Mouse (Mus musculus) hindbrain, embryonic 16.5 days (tissue): Measurements from ENCODE around the gene Fbrsl1. TPM values are rescaled to one million over a fixed set of nuclear protein-coding genes. Genes with fewer than 3 reads are reported as not detected.

Source experiments
- ATAC-seq: fragments of 200-750 bp; cut with Nextera tagmentation; 2 replicates; pipeline ENCODE4 v1.8.0; 2017; ENCODE audit warnings: moderate TSS enrichment, moderate library complexity
- H3K27ac ChIP-seq: fragments of 300-500 bp; sonication (generic); 2 replicates; pipeline ENCODE4 v1.5.1; 2014; ENCODE audit warnings: low read depth, mild to moderate bottlenecking, control low read depth, low read length, moderate library complexity
- H3K27me3 ChIP-seq: fragments of 300-500 bp; sonication (generic); replicated peaks from 2 replicates; pipeline ENCODE4 v1.6.1; 2014; ENCODE audit warnings: low read length; ENCODE audit not compliant: control insufficient read depth, insufficient read depth
- H3K36me3 ChIP-seq: fragments of 300-500 bp; sonication (generic); 2 replicates; pipeline ENCODE4 v1.6.1; 2014; ENCODE audit warnings: mild to moderate bottlenecking, low read length, moderate library complexity, mixed read lengths; ENCODE audit not compliant: control insufficient read depth, insufficient read depth
- H3K4me1 ChIP-seq: fragments of 300-500 bp; sonication (generic); 2 replicates; pipeline ENCODE4 v1.6.1; 2014; ENCODE audit warnings: low read depth, low read length; ENCODE audit not compliant: control insufficient read depth, insufficient read depth
- H3K4me2 ChIP-seq: fragments of 300-500 bp; sonication (generic); 2 replicates; pipeline ENCODE4 v1.6.1; 2014; ENCODE audit warnings: mild to moderate bottlenecking, low read length, control low read depth, moderate library complexity
- H3K4me3 ChIP-seq: fragments of 300-500 bp; sonication (generic); 2 replicates; pipeline ENCODE4 v1.5.1; 2014; ENCODE audit warnings: mild to moderate bottlenecking, low read length, control low read depth, moderate library complexity
- H3K9ac ChIP-seq: fragments of 300-500 bp; sonication (generic); 2 replicates; pipeline ENCODE4 v1.6.1; 2014; ENCODE audit warnings: low read depth, mild to moderate bottlenecking, control low read depth, low read length, moderate library complexity
- H3K9me3 ChIP-seq: fragments of 300-500 bp; sonication (generic); 2 replicates; pipeline ENCODE4 v1.6.1; 2014; ENCODE audit warnings: mild to moderate bottlenecking, low read length, moderate library complexity; ENCODE audit not compliant: control insufficient read depth
- WGBS: fragments of 180-500 bp; shearing (Covaris S2); extraction: QIAGEN DNeasy Blood & Tissue Kit; methylation state at CpG from one replicate; pipeline ENCODE4 v1.1.7; 2014; 5-methylcytosine and 5-hydroxymethylcytosine counted together
- polyA plus RNA-seq: library from polyadenylated mRNA; unstranded; fragments of >200 nt; fragmentation: Nextera tagmentation; extraction: Ambion mirVana; gene quantifications from 2 replicates; pipeline ENCODE4 v1.2.1, GENCODE M21; 2015

Fbrsl1 gene
- polyA plus RNA-seq, 1 experiment from 2014 or later, result 10.7 TPM

GRCm38 (mm10) chr5:110410386-110410785 is 37.9 kb downstream of the Fbrsl1 start:
- WGBS, result 71% methylated on average over 5 of the region's 5 CpGs
- Histone ChIP-seq H3K4me3 (no peak overlapping the region), H3K27ac (no peak overlapping the region), H3K27me3 (no peaks in the 10 kb centered on the region), H3K9me3 (no peaks in the 10 kb centered on the region), H3K9ac (no peak overlapping the region), H3K36me3 (no peaks in the 10 kb centered on the region), H3K4me1 (no peaks in the 10 kb centered on the region; the same call in 1 of the 2 replicates), H3K4me2 (no peak overlapping the region)
- ATAC-seq, result no peak

GRCm38 (mm10) chr5:110408967-110409366 is 39.3 kb downstream of the Fbrsl1 start:
- Histone ChIP-seq H3K4me2 (no peak overlapping the region), H3K27ac (no peak overlapping the region), H3K27me3 (no peaks in the 10 kb centered on the region), H3K9me3 (no peaks in the 10 kb centered on the region), H3K36me3 (no peaks in the 10 kb centered on the region), H3K9ac (no peak overlapping the region), H3K4me3 (no peak overlapping the region), H3K4me1 (no peaks in the 10 kb centered on the region; the same call in 1 of the 2 replicates)
- WGBS, result 70% methylated on average over 2 of the region's 2 CpGs
- ATAC-seq, result no peak

GRCm38 (mm10) chr5:110406065-110406714 is 42.1 kb downstream of the Fbrsl1 start:
- no peak overlapping the region for H3K27ac ChIP-seq
- no peaks in the 10 kb centered on the region for H3K9me3 ChIP-seq
- 41% methylated on average over 8 of the region's 8 CpGs for WGBS
- H3K9ac ChIP-seq, result peak overlapping the region; percentile 4; the same call in 1 of the 2 replicates
- H3K36me3 ChIP-seq, result no peaks in the 10 kb centered on the region
- H3K4me3 ChIP-seq, result no peak overlapping the region
- no peaks in the 10 kb centered on the region for H3K27me3 ChIP-seq
- H3K4me2 ChIP-seq, result no peak overlapping the region
- ATAC-seq, result 0 out of 2 replicates have a peak, but pooled peaks have one; percentile 2
- H3K4me1 ChIP-seq, result no peaks in the 10 kb centered on the region; the same call in 1 of the 2 replicates

DNA sequence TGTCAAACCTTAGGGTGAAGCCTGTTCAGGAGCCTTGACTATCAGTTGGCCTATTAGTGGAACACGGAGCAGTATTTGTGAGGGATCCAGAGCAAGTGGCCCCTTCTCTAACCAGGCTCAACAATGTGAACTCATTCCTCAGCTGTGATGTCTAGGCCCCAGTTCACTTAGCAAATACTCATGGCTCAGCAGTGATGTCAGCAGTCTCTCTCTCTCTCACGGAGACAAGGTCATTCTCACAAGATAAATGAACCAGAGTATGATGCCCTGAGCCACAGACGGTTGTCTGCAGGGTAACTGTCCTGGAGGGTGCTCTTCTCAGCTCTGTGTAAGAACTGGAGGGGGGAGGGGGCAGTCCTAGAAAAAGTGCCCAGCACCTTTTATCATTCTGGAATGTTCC is 44.4 kb downstream of the Fbrsl1 start:
- Histone ChIP-seq H3K4me1 (no peaks in the 10 kb centered on the region; the same call in 1 of the 2 replicates), H3K9ac (no peak overlapping the region), H3K27me3 (no peaks in the 10 kb centered on the region), H3K27ac (no peak overlapping the region), H3K4me2 (no peak overlapping the region), H3K4me3 (no peak overlapping the region), H3K36me3 (no peaks in the 10 kb centered on the region), H3K9me3 (no peaks in the 10 kb centered on the region)
- WGBS, result 56% methylated on average over 3 of the region's 3 CpGs
- ATAC-seq, result no peak

GRCm38 (mm10) chr5:110402557-110402956 is 45.7 kb downstream of the Fbrsl1 start:
- Histone ChIP-seq H3K27ac (no peak overlapping the region), H3K4me2 (no peak overlapping the region), H3K9ac (no peak overlapping the region), H3K9me3 (no peaks in the 10 kb centered on the region), H3K36me3 (no peaks in the 10 kb centered on the region), H3K27me3 (no peaks in the 10 kb centered on the region), H3K4me1 (no peaks in the 10 kb centered on the region; the same call in 1 of the 2 replicates), H3K4me3 (no peak overlapping the region)
- 92% methylated on average over 2 of the region's 2 CpGs for WGBS
- no peak for ATAC-seq

DNA sequence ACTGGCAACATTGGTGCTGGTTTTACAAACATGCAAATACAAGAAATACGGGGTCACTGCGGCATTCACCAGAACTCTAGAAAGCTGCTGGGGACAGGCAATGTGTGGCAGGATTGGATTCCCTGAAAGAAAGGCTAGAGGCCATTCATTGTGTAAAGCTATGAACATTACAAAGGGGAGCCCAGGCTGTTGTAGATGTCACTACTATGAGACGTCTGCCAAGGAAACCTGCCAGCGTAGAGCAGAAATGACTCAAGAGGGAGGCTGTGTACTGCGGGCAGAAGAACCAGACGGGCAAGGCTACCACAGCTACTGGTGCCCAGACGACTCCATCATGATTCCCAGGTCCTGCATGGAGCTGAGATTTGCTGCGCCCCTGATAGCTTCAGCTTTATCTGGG is 47.2 kb downstream of the Fbrsl1 start:
- no peaks in the 10 kb centered on the region for H3K9me3 ChIP-seq
- H3K4me3 ChIP-seq, result no peak overlapping the region
- no peaks in the 10 kb centered on the region for H3K27me3 ChIP-seq
- no peaks in the 10 kb centered on the region; the same call in 1 of the 2 replicates for H3K4me1 ChIP-seq
- ATAC-seq, result no peak
- H3K9ac ChIP-seq, result no peak overlapping the region
- no peaks in the 10 kb centered on the region for H3K36me3 ChIP-seq
- H3K4me2 ChIP-seq, result no peak overlapping the region
- WGBS, result 73% methylated on average over 8 of the region's 8 CpGs
- H3K27ac ChIP-seq, result no peak overlapping the region

GRCm38 (mm10) chr5:110395006-110395661 is 53.2 kb downstream of the Fbrsl1 start:
- Histone ChIP-seq H3K4me2 (no peak overlapping the region), H3K27ac (no peak overlapping the region), H3K36me3 (no peaks in the 10 kb centered on the region; the same call in 1 of the 2 replicates), H3K27me3 (no peaks in the 10 kb centered on the region), H3K4me3 (no peak overlapping the region), H3K9me3 (no peaks in the 10 kb centered on the region), H3K4me1 (no peaks in the 10 kb centered on the region), H3K9ac (no peak overlapping the region)
- 90% methylated on average over 5 of the region's 5 CpGs for WGBS
- no peak for ATAC-seq

DNA sequence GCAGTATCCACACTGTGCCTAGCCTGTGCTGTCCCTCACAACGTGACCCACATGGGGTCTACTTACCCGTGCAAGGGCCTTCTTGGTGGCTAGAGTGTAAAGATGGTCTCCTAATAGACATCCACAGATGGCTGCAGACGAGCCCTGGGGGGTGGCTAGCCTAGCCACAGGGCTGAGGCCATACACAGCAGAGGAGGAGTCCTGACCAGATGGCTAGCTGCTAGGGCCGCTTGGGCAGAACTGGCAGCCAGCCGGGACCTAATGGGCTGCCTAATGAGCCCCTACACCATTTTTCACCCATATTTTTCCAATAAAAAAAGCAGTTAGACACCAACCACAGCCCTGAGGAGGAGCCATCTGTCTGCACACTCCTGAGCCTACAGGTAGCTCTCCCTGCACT is 55.6 kb downstream of the Fbrsl1 start:
- Histone ChIP-seq H3K4me3 (no peak overlapping the region), H3K4me1 (peaks cover under 1% of the 10 kb centered on the region; the same call in 1 of the 2 replicates), H3K9me3 (no peaks in the 10 kb centered on the region), H3K27me3 (no peaks in the 10 kb centered on the region), H3K4me2 (no peak overlapping the region), H3K36me3 (no peaks in the 10 kb centered on the region; the same call in 1 of the 2 replicates), H3K27ac (no peak overlapping the region), H3K9ac (no peak overlapping the region)
- ATAC-seq, result peak; percentile 51
- 50% methylated on average over 5 of the region's 5 CpGs for WGBS

DNA sequence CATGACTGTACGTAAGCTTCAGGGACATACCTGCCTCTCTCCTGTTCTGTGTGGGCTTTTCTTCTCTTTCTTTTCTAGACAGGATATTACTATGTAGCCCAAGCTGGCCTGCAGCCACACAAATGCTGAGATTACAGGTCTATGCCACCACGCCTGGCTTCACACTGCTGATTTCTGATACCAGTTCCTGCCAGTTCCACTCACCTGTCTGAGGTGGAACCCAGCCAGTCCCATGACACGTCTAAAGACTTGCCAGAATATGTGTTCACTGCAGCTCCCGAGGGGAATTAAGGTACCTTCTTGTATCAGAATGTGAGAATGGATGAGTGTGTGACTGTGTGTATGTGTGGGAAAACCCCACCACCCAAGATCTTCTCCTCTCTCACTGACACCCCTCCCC is 57.7 kb downstream of the Fbrsl1 start:
- no peaks in the 10 kb centered on the region; the same call in 1 of the 2 replicates for H3K36me3 ChIP-seq
- no peak overlapping the region for H3K4me2 ChIP-seq
- H3K27ac ChIP-seq, result no peak overlapping the region
- H3K9me3 ChIP-seq, result no peaks in the 10 kb centered on the region
- H3K9ac ChIP-seq, result no peak overlapping the region
- H3K4me3 ChIP-seq, result no peak overlapping the region
- WGBS, result 87% methylated on average over 4 of the region's 4 CpGs
- H3K4me1 ChIP-seq, result peaks cover 15% of the 10 kb centered on the region
- no peak for ATAC-seq
- no peaks in the 10 kb centered on the region for H3K27me3 ChIP-seq
